Mouse (Mus musculus): ENCODE results near the gene Zfand2a. TPM values are rescaled to one million over a fixed set of nuclear protein-coding genes. Genes with fewer than 3 reads are reported as not detected.

Gene Zfand2a
- 2.3 and 2.7 TPM in 2 replicates for polyA plus RNA-seq (2015; fragmentation: Nextera tagmentation; extraction: Ambion mirVana)

GRCm38 (mm10) chr5:139484185-139484814 lies at the start of gene Zfand2a:
TSS of gene Zfand2a (minus strand) at chr5:139484549.
- Histone ChIP-seq H3K9ac (ENCODE audit: low read depth, low read length) (peak within 1 kb of the TSS; percentile 85), H3K27ac (ENCODE audit: low read length) (peak within 1 kb of the TSS; percentile 84), H3K4me3 (ENCODE audit: low read depth, low read length) (peak within 1 kb of the TSS; percentile 93), H3K9me3 (replicated peaks; ENCODE audit: control insufficient read depth, low read length) (no peaks in the 10 kb centered on the region), H3K4me2 (ENCODE audit: low read depth, low read length) (peak within 1 kb of the TSS; percentile 83), H3K36me3 (ENCODE audit: control insufficient read depth, insufficient read depth) (peaks cover 1% of the 10 kb centered on the region), H3K4me1 (ENCODE audit: control insufficient read depth, low read depth, low read length) (peaks cover 14% of the 10 kb centered on the region), H3K27me3 (ENCODE audit: control insufficient read depth, insufficient read depth, low read depth, low read length) (no peaks in the 10 kb centered on the region)
- ATAC-seq (ENCODE audit: low read depth) = peak; percentile 99
- WGBS (ENCODE audit: insufficient replicate concordance) = under 1% methylated on average over 42 of the region's 42 CpGs

GRCm38 (mm10) chr5:139528851-139529250 lies 44.5 kb upstream of the Zfand2a start:
- H3K9ac ChIP-seq (ENCODE audit: low read depth, low read length) = no peak overlapping the region
- no peak for ATAC-seq (ENCODE audit: low read depth)
- 48% methylated on average over 7 of the region's 7 CpGs for WGBS (ENCODE audit: insufficient replicate concordance)
- no peak overlapping the region for H3K4me2 ChIP-seq (ENCODE audit: low read depth, low read length)
- H3K36me3 ChIP-seq (ENCODE audit: control insufficient read depth, insufficient read depth) = no peaks in the 10 kb centered on the region
- H3K27me3 ChIP-seq (ENCODE audit: control insufficient read depth, insufficient read depth, low read depth, low read length) = peaks cover 27% of the 10 kb centered on the region
- no peak overlapping the region for H3K27ac ChIP-seq (ENCODE audit: low read length)
- H3K4me3 ChIP-seq (ENCODE audit: low read depth, low read length) = no peak overlapping the region
- H3K4me1 ChIP-seq (ENCODE audit: control insufficient read depth, low read depth, low read length) = no peaks in the 10 kb centered on the region
- H3K9me3 ChIP-seq (replicated peaks; ENCODE audit: control insufficient read depth, low read length) = no peaks in the 10 kb centered on the region

DNA sequence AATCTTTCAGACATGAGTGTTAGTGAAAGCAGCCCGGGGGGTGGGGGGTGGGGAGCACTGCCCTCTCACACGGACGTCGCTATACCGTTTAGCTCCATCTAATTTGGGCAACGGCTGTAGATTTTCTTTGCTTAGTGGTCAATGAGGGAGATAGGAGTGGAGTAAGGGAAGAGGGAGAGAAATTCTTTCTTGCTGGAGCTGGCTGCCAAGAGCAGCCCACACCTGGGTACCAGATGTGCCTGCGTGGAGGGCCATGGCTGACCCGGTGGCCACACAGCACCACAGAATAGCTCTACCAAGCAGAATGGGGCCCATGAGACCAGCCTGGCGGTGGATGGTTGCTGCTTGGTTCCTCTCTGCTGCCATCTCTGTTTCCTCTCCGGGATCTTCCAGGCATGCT lies 37.6 kb upstream of the Zfand2a start:
- Histone ChIP-seq H3K27ac (ENCODE audit: low read length) (no peak overlapping the region), H3K27me3 (ENCODE audit: control insufficient read depth, insufficient read depth, low read depth, low read length) (no peaks in the 10 kb centered on the region), H3K4me1 (ENCODE audit: control insufficient read depth, low read depth, low read length) (no peaks in the 10 kb centered on the region), H3K4me3 (ENCODE audit: low read depth, low read length) (no peak overlapping the region), H3K9ac (ENCODE audit: low read depth, low read length) (no peak overlapping the region), H3K36me3 (ENCODE audit: control insufficient read depth, insufficient read depth) (no peaks in the 10 kb centered on the region), H3K4me2 (ENCODE audit: low read depth, low read length) (no peak overlapping the region), H3K9me3 (replicated peaks; ENCODE audit: control insufficient read depth, low read length) (no peaks in the 10 kb centered on the region)
- no peak for ATAC-seq (ENCODE audit: low read depth)
- WGBS (ENCODE audit: insufficient replicate concordance) = 69% methylated on average over 10 of the region's 10 CpGs

- Histone ChIP-seq H3K9me3 (replicated peaks; ENCODE audit: control insufficient read depth, low read length) (no peaks in the 10 kb centered on the region), H3K4me2 (ENCODE audit: low read depth, low read length) (no peak overlapping the region), H3K27me3 (ENCODE audit: control insufficient read depth, insufficient read depth, low read depth, low read length) (no peaks in the 10 kb centered on the region), H3K4me3 (ENCODE audit: low read depth, low read length) (no peak overlapping the region), H3K27ac (ENCODE audit: low read length) (no peak overlapping the region), H3K9ac (ENCODE audit: low read depth, low read length) (no peak overlapping the region), H3K36me3 (ENCODE audit: control insufficient read depth, insufficient read depth) (no peaks in the 10 kb centered on the region), H3K4me1 (ENCODE audit: control insufficient read depth, low read depth, low read length) (no peaks in the 10 kb centered on the region)
- ATAC-seq (ENCODE audit: low read depth) = no peak
- 49% methylated on average over 14 of the region's 14 CpGs for WGBS (ENCODE audit: insufficient replicate concordance)
Observed at GRCm38 (mm10) chr5:139520069-139520834, 35.9 kb upstream of the Zfand2a start.

DNA sequence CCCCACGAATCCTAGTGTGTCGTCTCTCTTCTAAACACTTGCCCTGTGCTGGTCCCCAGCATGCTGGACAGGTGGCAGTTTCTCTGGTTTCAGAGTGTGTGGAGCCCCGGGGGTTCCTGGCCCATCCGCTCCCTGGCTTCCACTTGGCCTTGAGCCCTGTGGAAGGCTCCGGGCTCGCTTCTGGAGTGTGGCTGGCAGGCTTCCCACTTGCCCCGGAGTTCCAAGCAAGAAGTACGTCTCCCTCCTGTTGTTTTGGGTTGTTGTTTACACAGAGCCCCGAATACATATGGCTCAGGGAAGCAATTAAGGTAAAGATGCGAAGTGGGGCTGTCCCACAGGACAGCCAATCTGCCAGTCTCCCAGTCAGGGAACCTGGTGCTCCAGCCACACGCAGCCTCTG lies 31.9 kb upstream of the Zfand2a start:
- Histone ChIP-seq H3K4me1 (ENCODE audit: control insufficient read depth, low read depth, low read length) (no peaks in the 10 kb centered on the region), H3K4me3 (ENCODE audit: low read depth, low read length) (no peak overlapping the region), H3K4me2 (ENCODE audit: low read depth, low read length) (no peak overlapping the region), H3K9me3 (replicated peaks; ENCODE audit: control insufficient read depth, low read length) (no peaks in the 10 kb centered on the region), H3K27ac (ENCODE audit: low read length) (no peak overlapping the region), H3K27me3 (ENCODE audit: control insufficient read depth, insufficient read depth, low read depth, low read length) (no peaks in the 10 kb centered on the region), H3K36me3 (ENCODE audit: control insufficient read depth, insufficient read depth) (no peaks in the 10 kb centered on the region), H3K9ac (ENCODE audit: low read depth, low read length) (no peak overlapping the region)
- ATAC-seq (ENCODE audit: low read depth) = no peak
- WGBS (ENCODE audit: insufficient replicate concordance) = 34% methylated on average over 11 of the region's 11 CpGs

DNA sequence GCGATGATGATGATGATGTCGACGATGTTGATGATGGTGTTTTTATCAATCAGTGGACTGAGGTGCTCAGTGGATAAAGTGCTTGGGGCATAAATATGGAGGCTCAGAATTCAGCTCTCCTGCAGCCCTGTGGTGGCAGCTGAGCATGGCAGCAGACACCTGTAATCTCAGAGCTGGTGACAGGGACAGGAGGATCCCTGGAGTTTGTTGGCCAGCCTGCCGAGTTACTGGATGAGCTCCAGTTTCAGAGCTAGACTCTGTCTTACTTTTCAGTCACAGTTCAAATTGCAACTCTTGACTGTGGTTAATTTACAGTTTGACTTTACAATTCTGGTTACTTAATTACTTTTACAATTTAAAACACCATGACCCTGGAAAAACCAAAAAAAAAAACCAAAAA lies 27.9 kb upstream of the Zfand2a start:
- H3K36me3 ChIP-seq (ENCODE audit: control insufficient read depth, insufficient read depth) = no peaks in the 10 kb centered on the region
- H3K27ac ChIP-seq (ENCODE audit: low read length) = no peak overlapping the region
- no peak overlapping the region for H3K4me3 ChIP-seq (ENCODE audit: low read depth, low read length)
- no peak for ATAC-seq (ENCODE audit: low read depth)
- H3K4me1 ChIP-seq (ENCODE audit: control insufficient read depth, low read depth, low read length) = no peaks in the 10 kb centered on the region
- H3K9me3 ChIP-seq (replicated peaks; ENCODE audit: control insufficient read depth, low read length) = no peaks in the 10 kb centered on the region
- no peak overlapping the region for H3K9ac ChIP-seq (ENCODE audit: low read depth, low read length)
- H3K27me3 ChIP-seq (ENCODE audit: control insufficient read depth, insufficient read depth, low read depth, low read length) = peaks cover 11% of the 10 kb centered on the region
- H3K4me2 ChIP-seq (ENCODE audit: low read depth, low read length) = no peak overlapping the region
- 73% methylated on average over 4 of the region's 4 CpGs for WGBS (ENCODE audit: insufficient replicate concordance)

DNA sequence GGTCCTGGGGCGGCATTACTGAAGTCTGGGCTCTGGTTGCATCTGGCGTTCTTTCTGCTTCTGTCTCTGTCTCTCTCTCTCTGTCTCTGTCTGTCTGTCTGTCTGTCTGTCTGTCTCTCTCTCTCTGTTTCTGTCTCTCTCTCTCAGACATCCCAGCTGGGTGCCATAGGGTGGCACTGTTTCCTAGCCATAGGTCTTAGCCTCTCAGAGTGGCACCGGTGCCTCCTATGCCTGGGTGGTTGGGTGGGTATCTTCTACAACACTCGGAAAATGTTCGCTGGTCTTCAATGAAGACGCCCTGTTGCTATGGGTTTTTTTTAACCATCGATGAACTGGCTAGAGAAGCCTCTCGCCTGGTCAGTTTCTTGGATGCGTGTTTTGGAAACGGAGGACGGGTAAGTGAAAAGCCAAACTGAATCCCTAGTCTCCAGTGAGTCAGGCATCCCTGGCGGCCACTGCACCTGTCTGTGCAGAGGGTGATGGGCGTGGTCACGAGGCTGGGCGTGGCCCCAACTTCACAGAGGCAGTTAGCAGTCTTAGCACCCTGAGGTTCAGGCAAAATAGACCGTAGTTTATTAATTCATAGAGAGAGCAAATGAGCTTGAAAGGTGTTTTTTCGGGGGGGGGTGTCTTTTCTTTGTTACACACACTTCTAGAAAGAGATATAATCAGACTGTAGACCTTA lies 26.5 kb upstream of the Zfand2a start:
- H3K9me3 ChIP-seq (replicated peaks; ENCODE audit: control insufficient read depth, low read length) = no peaks in the 10 kb centered on the region
- no peaks in the 10 kb centered on the region for H3K4me1 ChIP-seq (ENCODE audit: control insufficient read depth, low read depth, low read length)
- no peaks in the 10 kb centered on the region for H3K36me3 ChIP-seq (ENCODE audit: control insufficient read depth, insufficient read depth)
- no peak overlapping the region for H3K27ac ChIP-seq (ENCODE audit: low read length)
- WGBS (ENCODE audit: insufficient replicate concordance) = 15% methylated on average over 17 of the region's 17 CpGs
- H3K4me3 ChIP-seq (ENCODE audit: low read depth, low read length) = no peak overlapping the region
- no peak overlapping the region for H3K9ac ChIP-seq (ENCODE audit: low read depth, low read length)
- H3K4me2 ChIP-seq (ENCODE audit: low read depth, low read length) = no peak overlapping the region
- H3K27me3 ChIP-seq (ENCODE audit: control insufficient read depth, insufficient read depth, low read depth, low read length) = peaks cover 13% of the 10 kb centered on the region
- ATAC-seq (ENCODE audit: low read depth) = no peak

DNA sequence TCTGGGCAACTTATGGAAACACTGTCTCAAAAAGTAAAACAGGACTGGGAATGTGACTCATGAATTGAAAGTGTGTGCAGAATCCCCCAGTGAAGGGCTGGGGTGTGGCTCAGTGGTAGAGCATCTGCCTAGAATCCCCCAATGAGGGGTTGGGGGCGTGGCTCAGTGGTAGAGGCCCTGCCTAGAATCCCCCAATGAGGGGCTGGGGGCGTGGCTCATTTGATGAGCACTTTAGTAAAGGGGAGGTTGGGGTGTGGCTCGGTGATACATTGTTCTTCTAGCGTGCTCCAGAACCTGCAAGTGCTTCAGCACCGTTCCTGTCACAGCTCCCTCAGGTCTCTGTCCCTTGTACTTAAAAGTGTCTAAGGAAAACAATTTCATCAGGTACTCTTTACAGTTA lies 21.9 kb upstream of the Zfand2a start:
- peaks cover 13% of the 10 kb centered on the region for H3K27me3 ChIP-seq (ENCODE audit: control insufficient read depth, insufficient read depth, low read depth, low read length)
- WGBS (ENCODE audit: insufficient replicate concordance) = 10% methylated on average over 5 of the region's 5 CpGs

More for the DNA sequence above, 21.9 kb upstream of the Zfand2a start:
- no peak overlapping the region for H3K27ac ChIP-seq (ENCODE audit: low read length)
- ATAC-seq (ENCODE audit: low read depth) = no peak
- no peaks in the 10 kb centered on the region for H3K36me3 ChIP-seq (ENCODE audit: control insufficient read depth, insufficient read depth)
- H3K9ac ChIP-seq (ENCODE audit: low read depth, low read length) = no peak overlapping the region
- no peaks in the 10 kb centered on the region for H3K9me3 ChIP-seq (replicated peaks; ENCODE audit: control insufficient read depth, low read length)
- H3K4me1 ChIP-seq (ENCODE audit: control insufficient read depth, low read depth, low read length) = no peaks in the 10 kb centered on the region
- no peak overlapping the region for H3K4me3 ChIP-seq (ENCODE audit: low read depth, low read length)
- no peak overlapping the region for H3K4me2 ChIP-seq (ENCODE audit: low read depth, low read length)
